Mouse (Mus musculus) limb, embryonic 12.5 days (tissue): Measurements from ENCODE around the gene Gm17349. TPM values are rescaled to one million over a fixed set of nuclear protein-coding genes. Genes with fewer than 3 reads are reported as not detected.

Source experiments
- ATAC-seq: fragments of 200-750 bp; cut with Nextera tagmentation; 2 replicates; pipeline ENCODE4 v1.8.0; 2017; ENCODE audit warnings: low read depth, moderate TSS enrichment; ENCODE audit not compliant: insufficient number of reproducible peaks, insufficient read depth, low FRiP score, low TSS enrichment
- H3K27ac ChIP-seq: fragments of 300-500 bp; sonication (generic); 2 replicates; pipeline ENCODE4 v1.5.1; 2016; ENCODE audit warnings: mild to moderate bottlenecking, moderate library complexity
- H3K27me3 ChIP-seq: fragments of 300-500 bp; sonication (generic); 2 replicates; pipeline ENCODE4 v1.6.1; 2016; ENCODE audit warnings: mild to moderate bottlenecking, moderate library complexity
- H3K36me3 ChIP-seq: fragments of 300-500 bp; sonication (generic); 2 replicates; pipeline ENCODE4 v1.6.1; 2016; ENCODE audit warnings: mild to moderate bottlenecking, moderate library complexity
- H3K4me1 ChIP-seq: fragments of 300-500 bp; sonication (generic); replicated peaks from 2 replicates; pipeline ENCODE4 v1.6.1; 2016
- H3K4me2 ChIP-seq: fragments of 300-500 bp; sonication (generic); 2 replicates; pipeline ENCODE4 v1.6.1; 2016; ENCODE audit warnings: mild to moderate bottlenecking, moderate library complexity
- H3K4me3 ChIP-seq: fragments of 300-500 bp; sonication (generic); replicated peaks from 2 replicates; pipeline ENCODE4 v1.5.1; 2016; ENCODE audit warnings: mild to moderate bottlenecking
- H3K9ac ChIP-seq: fragments of 300-500 bp; sonication (generic); replicated peaks from 2 replicates; pipeline ENCODE4 v1.6.1; 2016; ENCODE audit warnings: mild to moderate bottlenecking, moderate library complexity
- H3K9me3 ChIP-seq: fragments of 300-500 bp; sonication (generic); 2 replicates; pipeline ENCODE4 v1.6.1; 2016; ENCODE audit warnings: mild to moderate bottlenecking, moderate library complexity
- WGBS: fragments of 180-500 bp; shearing (Covaris S2); methylation state at CpG from one replicate; pipeline ENCODE4 v1.1.7; 2016; 5-methylcytosine and 5-hydroxymethylcytosine counted together
- polyA plus RNA-seq: library from polyadenylated mRNA; unstranded; fragments of >200 nt; fragmentation: Nextera tagmentation; extraction: Ambion mirVana; gene quantifications from 2 replicates; pipeline ENCODE4 v1.2.1, GENCODE M21; 2016

Gm17349 gene
- polyA plus RNA-seq, 1 experiment from 2014 or later, result not detected

DNA sequence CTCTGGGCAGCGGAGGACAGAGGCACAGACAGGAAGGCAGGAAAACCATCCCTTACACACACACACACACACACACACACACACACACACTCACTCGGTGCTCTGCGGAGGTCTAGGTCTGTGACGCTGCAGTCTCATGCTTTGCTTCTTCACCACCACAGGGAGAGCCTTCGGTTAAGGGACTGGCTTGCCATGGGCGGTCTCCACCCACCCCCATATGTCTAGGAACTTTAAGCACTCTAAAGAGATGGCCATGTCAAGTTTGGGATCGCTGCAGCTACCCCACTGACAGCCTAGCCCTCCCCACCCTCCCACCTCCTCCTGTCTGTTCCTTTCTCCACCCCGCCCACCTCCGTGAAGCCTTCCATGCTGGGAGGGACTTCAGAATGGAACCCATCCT, 49.3 kb downstream of the Gm17349 start:
- H3K4me3 ChIP-seq, result no peak overlapping the region
- 42% methylated on average over 9 of the region's 9 CpGs for WGBS

DNA sequence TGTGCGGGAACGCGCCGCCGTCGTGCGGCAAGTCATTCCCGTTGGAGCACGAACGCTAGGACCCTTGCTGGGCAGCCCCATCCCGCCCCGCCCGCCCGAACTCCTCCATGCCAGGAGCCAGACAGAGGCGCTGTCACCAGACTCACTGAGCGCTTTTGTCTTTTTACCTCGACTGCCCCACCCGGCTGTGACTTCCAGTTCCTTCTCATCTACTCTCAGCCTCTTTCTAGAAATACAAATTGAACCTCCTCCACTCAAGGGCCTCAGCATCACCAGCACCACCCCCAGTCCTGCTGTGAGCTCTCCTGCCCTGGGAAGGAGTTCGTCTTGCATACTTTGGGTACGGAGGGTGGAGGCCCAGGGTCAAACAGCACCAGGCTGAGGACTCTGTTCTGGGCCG, 51.4 kb downstream of the Gm17349 start:
- H3K36me3 ChIP-seq, result no peaks in the 10 kb centered on the region
- no peaks in the 10 kb centered on the region for H3K9me3 ChIP-seq
- 2% methylated on average over 21 of the region's 21 CpGs for WGBS
- H3K9ac ChIP-seq, result peak overlapping the region; percentile 45; the same call in 1 of the 2 replicates
- peaks cover 30% of the 10 kb centered on the region for H3K4me1 ChIP-seq
- no peak overlapping the region for H3K27ac ChIP-seq
- peak overlapping the region; percentile 29 for H3K4me3 ChIP-seq
- peaks cover 49% of the 10 kb centered on the region for H3K27me3 ChIP-seq
- ATAC-seq, result no peak
- peak overlapping the region; percentile 51 for H3K4me2 ChIP-seq

More for the DNA sequence above, 49.3 kb downstream of the Gm17349 start:
- Histone ChIP-seq H3K4me2 (no peak overlapping the region), H3K27ac (no peak overlapping the region), H3K27me3 (peaks cover 49% of the 10 kb centered on the region), H3K36me3 (no peaks in the 10 kb centered on the region), H3K9ac (no peak overlapping the region), H3K4me1 (peaks cover 10% of the 10 kb centered on the region), H3K9me3 (no peaks in the 10 kb centered on the region)
- ATAC-seq, result no peak

GRCm38 (mm10) chr15:99653291-99653690, 52.0 kb downstream of the Gm17349 start:
- no peak overlapping the region for H3K27ac ChIP-seq
- ATAC-seq, result no peak
- peak overlapping the region; percentile 51 for H3K4me2 ChIP-seq

More at GRCm38 (mm10) chr15:99653291-99653690, 52.0 kb downstream of the Gm17349 start:
- no peaks in the 10 kb centered on the region for H3K36me3 ChIP-seq
- H3K9ac ChIP-seq, result 0 out of 2 replicates have a peak overlapping the region, but pooled peaks have one; percentile 45
- no peaks in the 10 kb centered on the region for H3K9me3 ChIP-seq
- 2% methylated on average over 8 of the region's 8 CpGs for WGBS
- peaks cover 49% of the 10 kb centered on the region for H3K27me3 ChIP-seq
- H3K4me3 ChIP-seq, result peak overlapping the region; percentile 29
- peaks cover 35% of the 10 kb centered on the region for H3K4me1 ChIP-seq

Other genes starting within 250 kb of the Gm17349 start
- gene Nckap5l, start 247.7 kb downstream of the Gm17349 start, polyA plus RNA-seq, result 13.6 and 14.6 TPM in 2 replicates
- gene Bcdin3d, start 230.8 kb downstream of the Gm17349 start, polyA plus RNA-seq, result 18.6 and 20.2 TPM in 2 replicates
- 0.20 and 0.24 TPM in 2 replicates for gene Faim2, start 177.3 kb downstream of the Gm17349 start, polyA plus RNA-seq
- gene Aqp2, start 126.4 kb downstream of the Gm17349 start, polyA plus RNA-seq, result not detected in 2 replicates
- not detected in 2 replicates for gene Aqp5, start 114.7 kb downstream of the Gm17349 start, polyA plus RNA-seq
- not detected in 2 replicates for gene Aqp6, start 104.1 kb downstream of the Gm17349 start, polyA plus RNA-seq
- 139 and 143 TPM in 2 replicates for gene Racgap1, start 53.8 kb downstream of the Gm17349 start, polyA plus RNA-seq
- gene Asic1, start 35.1 kb downstream of the Gm17349 start, polyA plus RNA-seq, result 1.6 TPM in 2 replicates
- 71.3 and 74.9 TPM in 2 replicates for gene Smarcd1, start 3.4 kb downstream of the Gm17349 start, polyA plus RNA-seq
- 0.51 and 0.58 TPM in 2 replicates for gene Gpd1, start 12.0 kb upstream of the Gm17349 start, polyA plus RNA-seq
- 145 and 146 TPM in 2 replicates for gene Cox14, start 20.1 kb upstream of the Gm17349 start, polyA plus RNA-seq
- gene Cers5, start 67.4 kb upstream of the Gm17349 start, polyA plus RNA-seq, result 73.3 and 78.0 TPM in 2 replicates
- 79.4 and 86.4 TPM in 2 replicates for gene Lima1, start 170.0 kb upstream of the Gm17349 start, polyA plus RNA-seq